Comparison of ENCODE assay signal across 13 mouse cellular contexts in the genomic region with DNA sequence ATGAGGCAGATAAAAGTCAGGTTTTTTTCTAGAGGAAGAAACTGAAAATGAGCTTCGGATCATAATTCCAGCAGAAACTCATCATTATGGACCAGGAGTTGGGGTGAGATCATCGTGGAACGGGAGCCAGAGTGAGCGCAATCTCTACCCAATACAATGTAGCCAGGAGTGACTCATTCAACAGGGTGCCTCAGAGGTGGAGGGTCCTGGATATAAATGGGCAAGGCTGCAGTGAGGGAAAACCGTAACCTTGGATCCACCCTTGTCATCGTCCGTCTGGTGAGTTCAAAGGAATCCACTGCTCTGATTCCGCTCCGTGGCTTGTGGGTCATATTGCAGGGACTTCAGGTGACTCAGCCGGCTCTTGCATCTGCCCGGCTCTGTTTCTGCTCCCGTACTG.
DNase-seq lines count a peak whose midpoint lies in the region; ATAC-seq lines count a peak whose summit lies in the region.
"Had no signal": no experiment of that assay in that cellular context is flagged by ENCODE, and none has a peak within 500 bp of the region (broad histone marks: within the 10 kb centered on the region; RNA-seq: fewer than 3 reads in every experiment).

No protein-coding gene starts in this region.

- no peak overlapping the region for H3K27ac ChIP-seq in heart, embryonic 15.5 days
- H3K27ac ChIP-seq in kidney, embryonic 16.5 days (ENCODE audit: low read length) = no peak overlapping the region
- H3K27ac ChIP-seq: midbrain, embryonic 13.5 days had no signal

- H3K4me3 ChIP-seq in heart, embryonic 15.5 days = no peak overlapping the region
- H3K4me3 ChIP-seq in kidney, embryonic 16.5 days (ENCODE audit: low read length) = no peak overlapping the region
- H3K4me3 ChIP-seq: midbrain, embryonic 13.5 days had no signal

- ATAC-seq in heart, embryonic 15.5 days (replicated peaks; ENCODE audit: insufficient number of reproducible peaks, insufficient read depth, low FRiP score, low read depth) = no peak
- no peak for ATAC-seq in kidney, embryonic 16.5 days (ENCODE audit: low FRiP score, low TSS enrichment)
- ATAC-seq: midbrain, embryonic 13.5 days had no signal

- no peaks in the 10 kb centered on the region for H3K9me3 ChIP-seq in heart, embryonic 15.5 days (replicated peaks)
- H3K9me3 ChIP-seq in kidney, embryonic 16.5 days (ENCODE audit: low read length) = no peaks in the 10 kb centered on the region

- no peaks in the 10 kb centered on the region for H3K27me3 ChIP-seq in heart, embryonic 15.5 days
- H3K27me3 ChIP-seq in kidney, embryonic 16.5 days (ENCODE audit: insufficient read depth, low read length) = no peaks in the 10 kb centered on the region
- H3K27me3 ChIP-seq: midbrain, embryonic 13.5 days had no signal

- peak overlapping the region; percentile 21; the same call in 1 of the 2 replicates for H3K4me2 ChIP-seq in heart, embryonic 15.5 days
- no peak overlapping the region for H3K4me2 ChIP-seq in kidney, embryonic 16.5 days (replicated peaks; ENCODE audit: low read depth, low read length)
- H3K4me2 ChIP-seq: liver, embryonic 11.5 days; midbrain, embryonic 13.5 days had no signal

- H3K4me1 ChIP-seq in heart, embryonic 15.5 days (replicated peaks) = peaks cover 24% of the 10 kb centered on the region
- peaks cover 9% of the 10 kb centered on the region; the same call in 1 of the 2 replicates for H3K4me1 ChIP-seq in kidney, embryonic 16.5 days (ENCODE audit: insufficient read depth, low read length)

- H3K36me3 ChIP-seq in heart, embryonic 15.5 days = no peaks in the 10 kb centered on the region
- H3K36me3 ChIP-seq in kidney, embryonic 16.5 days (ENCODE audit: insufficient read depth, low read length) = no peaks in the 10 kb centered on the region
- H3K36me3 ChIP-seq: midbrain, embryonic 13.5 days had no signal

- peak; percentile 11 for DNase-seq in testis, postnatal 14 days (ENCODE audit: low spot score)
- DNase-seq in testis, postnatal 10 days (ENCODE audit: low spot score) = no peak
- peak; percentile 64 to 71 for DNase-seq in adrenal gland, postnatal 36 days
- no peak for DNase-seq in cerebellum, postnatal 4 days (ENCODE audit: low spot score in 2 of 2)
- DNase-seq in c-Kit-positive CD71-positive TER-119-positive erythroid progenitor cells, embryonic 14.5 days (ENCODE audit: low spot score) = no peak
- DNase-seq: cerebellum, adult 11-12 months; embryo, embryonic 11 days; kidney, adult 18-20 months; lung, postnatal 14 days had no signal

- WGBS in heart, embryonic 15.5 days = 40% methylated on average over 12 of the region's 12 CpGs
- WGBS in kidney, embryonic 16.5 days = 64% methylated on average over 12 of the region's 12 CpGs

- no peak overlapping the region; the same call in 1 of the 2 replicates for H3K9ac ChIP-seq in heart, embryonic 15.5 days
- H3K9ac ChIP-seq in kidney, embryonic 16.5 days (replicated peaks; ENCODE audit: low read length) = no peak overlapping the region
- H3K9ac ChIP-seq: midbrain, embryonic 13.5 days had no signal

Comparison
In these comparisons a context has a peak if more than half of its experiments do, and no peak if none do; other contexts are left out.
1. DNase-seq: peak in testis, postnatal 14 days (single experiment) and adrenal gland, postnatal 36 days (2 of 2); none in testis, postnatal 10 days (single experiment), cerebellum, postnatal 4 days (0 of 2) and c-Kit-positive CD71-positive TER-119-positive erythroid progenitor cells, embryonic 14.5 days (single experiment).